Mouse (Mus musculus): ENCODE data around the gene A830005F24Rik.

DNA sequence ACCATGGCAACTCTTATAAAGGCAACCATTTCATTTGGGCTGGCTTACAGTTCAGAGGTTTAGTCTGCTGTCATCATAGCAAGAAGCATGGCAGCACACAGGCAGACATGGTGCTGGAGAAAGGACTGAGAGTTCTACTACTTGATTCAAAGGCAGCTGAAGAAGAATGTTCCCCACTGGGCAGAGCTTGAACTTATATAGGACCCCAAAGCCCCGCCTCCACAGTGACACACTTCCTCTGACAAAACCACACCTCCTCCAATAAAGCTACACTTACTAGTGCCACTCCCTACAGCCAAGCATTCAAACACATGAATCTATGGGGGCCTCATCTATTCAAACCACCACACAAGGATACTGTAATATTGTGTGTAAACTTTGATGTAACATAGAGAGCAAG, 41.2 kb downstream of the A830005F24Rik start:
- TF ChIP-seq CTCF (IDR thresholded peaks at IDR 0.05; ENCODE audit: low read depth): no peak
- TF ChIP-seq EP300 (IDR thresholded peaks at IDR 0.05; ENCODE audit: low read depth): no peak

All from liver, postnatal 0 days (tissue).